Mouse (Mus musculus) small intestine, adult 2 months (tissue): ENCODE measurements around the gene Ahcy. TPM values are rescaled to one million over a fixed set of nuclear protein-coding genes. Genes with fewer than 3 reads are reported as not detected.
"Not testable (repeated sequence)": the region's sequence is repeated elsewhere in the genome, so short reads cannot be mapped to it uniquely, and the experiment has no call there.

Source experiments
- H3K27ac ChIP-seq: fragments of 200-500 bp; 2 replicates; pipeline ENCODE4 v1.5.1; 2012; ENCODE audit warnings: low read depth, low read length, control low read depth, inconsistent platforms; ENCODE audit not compliant: insufficient read depth
- H3K27me3 ChIP-seq: fragments of 200-500 bp; 2 replicates; pipeline ENCODE4 v1.6.1; 2012; ENCODE audit warnings: mild to moderate bottlenecking, moderate library complexity, low read length, inconsistent platforms; ENCODE audit not compliant: control insufficient read depth, insufficient read depth
- H3K36me3 ChIP-seq: fragments of 200-500 bp; 2 replicates; pipeline ENCODE4 v1.6.1; 2012; ENCODE audit warnings: mild to moderate bottlenecking, low read length, control low read depth, inconsistent platforms; ENCODE audit not compliant: control insufficient read depth, insufficient read depth
- H3K4me1 ChIP-seq: fragments of 200-500 bp; 2 replicates; pipeline ENCODE4 v1.6.1; 2012; ENCODE audit warnings: low read length, inconsistent platforms, mixed read lengths; ENCODE audit not compliant: control insufficient read depth, insufficient read depth, insufficient read length
- H3K4me3 ChIP-seq: fragments of 200-500 bp; 2 replicates; pipeline ENCODE4 v1.5.1; 2012; ENCODE audit warnings: low read depth, mild to moderate bottlenecking, control low read depth, inconsistent platforms, low read length, moderate library complexity
- CTCF ChIP-seq: fragments of 200-500 bp; IDR thresholded peaks from 2 replicates; pipeline ENCODE4 v1.5.1; 2012; ENCODE audit warnings: low read depth, mild to moderate bottlenecking, control low read depth, inconsistent platforms, low read length, moderate library complexity, mixed read lengths; ENCODE audit not compliant: insufficient replicate concordance, insufficient read length; ENCODE audit errors: extremely low read depth
- POLR2A ChIP-seq: fragments of 200-500 bp; IDR thresholded peaks from 2 replicates; pipeline ENCODE4 v1.6.1; 2012; ENCODE audit warnings: low read depth, mild to moderate bottlenecking, control low read depth, inconsistent platforms, low read length, moderate library complexity
- WGBS: fragments of 180-500 bp; shearing (Covaris S2); methylation state at CpG from one replicate; pipeline ENCODE4 v1.1.7; 2018; 5-methylcytosine and 5-hydroxymethylcytosine counted together
- polyA plus RNA-seq: library from polyadenylated mRNA; depleted of rRNA; stranded (reverse); fragments of >200 nt; gene quantifications from 2 replicates; pipeline ENCODE4 v1.2.3, GENCODE M21; 2012

The Ahcy gene
- polyA plus RNA-seq, 1 experiment: 98.7 TPM

GRCm38 (mm10) chr2:155046803-155047202 is 27.5 kb downstream of the Ahcy start:
- no peaks in the 10 kb centered on the region for H3K27me3 ChIP-seq
- WGBS: 91% methylated on average over 2 of the region's 2 CpGs
- H3K36me3 ChIP-seq: no peaks in the 10 kb centered on the region
- no peak overlapping the region for H3K4me3 ChIP-seq
- peaks cover 9% of the 10 kb centered on the region for H3K4me1 ChIP-seq
- no peak overlapping the region for H3K27ac ChIP-seq
- TF ChIP-seq POLR2A: no peak
- no peak for TF ChIP-seq CTCF

- Histone ChIP-seq H3K36me3 (no peaks in the 10 kb centered on the region), H3K4me3 (no peak overlapping the region), H3K27me3 (no peaks in the 10 kb centered on the region), H3K27ac (no peak overlapping the region), H3K4me1 (peaks cover 5% of the 10 kb centered on the region; the same call in 1 of the 2 replicates)
- no peak for TF ChIP-seq POLR2A
- no peak for TF ChIP-seq CTCF
- 94% methylated on average over 3 of the region's 3 CpGs for WGBS
Measured at GRCm38 (mm10) chr2:155045075-155045474, 29.2 kb downstream of the Ahcy start.

GRCm38 (mm10) chr2:155044542-155044941 is 29.8 kb downstream of the Ahcy start:
- H3K4me1 ChIP-seq: peaks cover 4% of the 10 kb centered on the region
- no peak overlapping the region for H3K27ac ChIP-seq
- WGBS: 76% methylated on average over 3 of the region's 3 CpGs
- no peak overlapping the region for H3K4me3 ChIP-seq
- H3K36me3 ChIP-seq: no peaks in the 10 kb centered on the region
- H3K27me3 ChIP-seq: no peaks in the 10 kb centered on the region
- TF ChIP-seq POLR2A (no peak), CTCF (no peak)

- Histone ChIP-seq H3K27me3 (no peaks in the 10 kb centered on the region), H3K36me3 (no peaks in the 10 kb centered on the region), H3K4me1 (peaks cover 4% of the 10 kb centered on the region), H3K4me3 (no peak overlapping the region), H3K27ac (no peak overlapping the region)
- WGBS: 60% methylated on average over 4 of the region's 4 CpGs
- no peak for TF ChIP-seq POLR2A
- no peak for TF ChIP-seq CTCF
Measured at GRCm38 (mm10) chr2:155039956-155040355, 34.3 kb downstream of the Ahcy start.

GRCm38 (mm10) chr2:155032938-155033710 is 41.2 kb downstream of the Ahcy start:
- H3K27me3 ChIP-seq: no peaks in the 10 kb centered on the region
- H3K36me3 ChIP-seq: no peaks in the 10 kb centered on the region
- no peak overlapping the region for H3K27ac ChIP-seq
- no peaks in the 10 kb centered on the region; the same call in 1 of the 2 replicates for H3K4me1 ChIP-seq
- no peak overlapping the region for H3K4me3 ChIP-seq
- TF ChIP-seq CTCF (no peak), POLR2A (no peak)
- 33% methylated on average over 19 of the region's 19 CpGs for WGBS

- Histone ChIP-seq H3K4me3 (no peak overlapping the region), H3K36me3 (no peaks in the 10 kb centered on the region), H3K27ac (no peak overlapping the region), H3K4me1 (no peaks in the 10 kb centered on the region; the same call in 1 of the 2 replicates), H3K27me3 (no peaks in the 10 kb centered on the region)
- WGBS: 72% methylated on average over 7 of the region's 7 CpGs
- no peak for TF ChIP-seq CTCF
- no peak for TF ChIP-seq POLR2A
Measured at GRCm38 (mm10) chr2:155030831-155031230, 43.5 kb downstream of the Ahcy start.

GRCm38 (mm10) chr2:155020247-155020826 is 54.0 kb downstream of the Ahcy start:
- 78% methylated on average over 20 of the region's 20 CpGs for WGBS
- not testable (repeated sequence) for H3K4me3 ChIP-seq

GRCm38 (mm10) chr2:155019673-155020072 is 54.6 kb downstream of the Ahcy start:
- Histone ChIP-seq H3K27me3 (no peaks in the 10 kb centered on the region), H3K27ac (peak overlapping the region; percentile 25; the same call in 1 of the 2 replicates), H3K4me1 (no peaks in the 10 kb centered on the region), H3K4me3 (peak overlapping the region; percentile 60), H3K36me3 (no peaks in the 10 kb centered on the region)
- no peak for TF ChIP-seq POLR2A
- peak; percentile 69; the same call in 1 of the 2 replicates for TF ChIP-seq CTCF
- WGBS: under 1% methylated on average over 22 of the region's 22 CpGs

More at GRCm38 (mm10) chr2:155020247-155020826, 54.0 kb downstream of the Ahcy start:
- H3K27ac ChIP-seq, H3K4me1 ChIP-seq, H3K27me3 ChIP-seq, H3K36me3 ChIP-seq: not testable (repeated sequence)
